Mouse (Mus musculus): ENCODE results near the gene Stxbp3. TPM values are rescaled to one million over a fixed set of nuclear protein-coding genes. Genes with fewer than 3 reads are reported as not detected.

Stxbp3 gene
- total and polyA plus RNA-seq, 3 experiments = 15.9 to 32.2 TPM; not detected in 1

DNA sequence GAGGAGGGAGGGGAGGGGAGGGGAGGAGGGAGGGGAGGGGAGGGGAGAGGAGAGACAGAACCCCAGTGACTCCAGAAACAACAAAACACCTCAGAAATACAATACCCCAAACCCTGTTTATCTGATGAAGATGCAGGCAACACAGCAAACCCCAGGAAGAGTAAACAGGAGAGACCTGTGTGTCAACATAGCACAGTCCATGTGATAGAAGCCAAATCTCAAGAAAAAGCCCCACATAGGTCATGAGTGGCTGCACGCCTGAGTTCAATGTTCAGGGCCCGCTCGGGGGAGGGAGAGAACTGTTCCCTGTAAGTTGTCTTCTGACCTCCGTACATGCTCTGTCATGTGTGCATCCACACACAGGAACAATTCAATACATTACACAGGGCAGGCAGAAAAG lies 43.9 kb downstream of the Stxbp3 start:
- Histone ChIP-seq H3K9me3 (replicated peaks; ENCODE audit: insufficient read depth, low read length) (no peaks in the 10 kb centered on the region), H3K36me3 (ENCODE audit: control insufficient read depth in 1 of 2, insufficient read depth in 2 of 2, low read length in 2 of 2) (peaks cover 0 to 11% of the 10 kb centered on the region in 2 experiments; a peak in 3 of 4 replicates), H3K9ac (ENCODE audit: control insufficient read depth, low read depth, low read length, poor library complexity, severe bottlenecking) (no peak overlapping the region), H3K27me3 (ENCODE audit: control insufficient read depth in 1 of 2, insufficient read depth in 2 of 2, low read length in 2 of 2) (no peaks in the 10 kb centered on the region), H3K4me1 (ENCODE audit: control insufficient read depth in 1 of 2, insufficient read depth in 2 of 2, low read length in 2 of 2) (no peaks in the 10 kb centered on the region), H3K27ac (ENCODE audit: control insufficient read depth, low read depth, low read length) (no peak overlapping the region), H3K4me3 (ENCODE audit: control insufficient read depth in 1 of 2, insufficient read depth in 1 of 2, low read depth in 2 of 2, low read length in 2 of 2) (no peak overlapping the region), H3K79me2 (ENCODE audit: control insufficient read depth, insufficient read depth, low read length, poor library complexity) (no peaks in the 10 kb centered on the region)
- no peak for TF ChIP-seq NRF1 (IDR thresholded peaks at IDR 0.05; ENCODE audit: insufficient read depth, low read depth, low read length, poor library complexity, severe bottlenecking)
- TF ChIP-seq UBTF (IDR thresholded peaks at IDR 0.05; ENCODE audit: borderline replicate concordance, insufficient read depth, low read depth, low read length) = no peak
- no peak for DNase-seq (ENCODE audit: low read depth, low spot score)

DNA sequence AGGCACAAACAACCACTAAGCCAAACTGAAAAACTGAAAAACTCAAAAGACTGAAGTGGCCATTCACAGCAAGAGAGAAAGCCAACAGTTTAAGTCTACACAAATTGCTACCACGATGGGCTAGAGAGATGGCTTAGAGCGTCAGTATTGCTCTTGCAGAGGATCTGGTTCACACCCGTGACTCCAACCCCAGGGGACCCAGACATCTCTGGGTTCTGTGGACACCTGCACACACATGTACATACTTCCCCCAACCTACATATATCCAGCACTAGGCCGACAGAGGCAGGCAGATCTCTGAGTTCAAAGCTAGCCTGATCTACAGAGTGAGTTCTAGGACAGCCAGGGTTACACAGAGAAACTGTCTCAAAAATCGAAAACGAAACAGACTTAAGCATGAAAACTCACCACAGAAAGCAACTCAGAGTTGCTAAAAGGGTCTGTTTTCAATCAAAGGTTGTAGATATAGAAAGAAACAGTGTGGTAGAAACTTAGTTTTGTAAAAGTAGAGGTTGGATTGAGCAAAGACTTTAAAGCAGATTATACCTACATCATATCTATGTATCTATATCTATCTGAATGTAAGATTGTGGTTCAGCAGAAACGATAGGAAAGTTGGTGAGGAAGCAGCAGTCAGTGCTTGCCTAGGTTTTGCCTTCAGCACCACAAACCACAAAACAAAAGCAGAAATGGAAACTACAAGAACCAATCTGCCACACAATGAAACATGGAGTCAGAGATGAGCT lies 44.6 kb downstream of the Stxbp3 start:
- no peaks in the 10 kb centered on the region for H3K79me2 ChIP-seq (ENCODE audit: control insufficient read depth, insufficient read depth, low read length, poor library complexity)
- TF ChIP-seq CHD2 (IDR thresholded peaks at IDR 0.05; ENCODE audit: low read length) (no peak), MYC (IDR thresholded peaks at IDR 0.05; ENCODE audit: low read depth, low read length) (no peak), EP300 (IDR thresholded peaks at IDR 0.05; ENCODE audit: low read depth in 1 of 2, low read length in 2 of 2) (no peak), SMC3 (IDR thresholded peaks at IDR 0.05; ENCODE audit: low read depth, low read length) (no peak), RAD21 (IDR thresholded peaks at IDR 0.05; ENCODE audit: low read depth, low read length) (no peak), USF1 (IDR thresholded peaks at IDR 0.05; ENCODE audit: low read depth, low read length) (no peak), JUND (IDR thresholded peaks at IDR 0.05; ENCODE audit: low read depth, low read length) (no peak), RCOR1 (IDR thresholded peaks at IDR 0.05; ENCODE audit: low read depth, low read length) (no peak), GABPA (IDR thresholded peaks at IDR 0.05; ENCODE audit: low read depth, low read length) (no peak), ETS1 (IDR thresholded peaks at IDR 0.05; ENCODE audit: low read depth, low read length) (no peak), UBTF (IDR thresholded peaks at IDR 0.05; ENCODE audit: borderline replicate concordance, insufficient read depth, low read depth, low read length) (no peak), ZNF384 (IDR thresholded peaks at IDR 0.05; ENCODE audit: low read depth, low read length) (no peak), MAFK (IDR thresholded peaks at IDR 0.05; ENCODE audit: borderline replicate concordance, low read depth, low read length) (no peak), HCFC1 (IDR thresholded peaks at IDR 0.05; ENCODE audit: low read depth, low read length) (no peak), GATA1 (IDR thresholded peaks at IDR 0.05; ENCODE audit: low read depth, low read length) (no peak), TAL1 (IDR thresholded peaks at IDR 0.05; ENCODE audit: low read length) (no peak)
- no peaks in the 10 kb centered on the region for H3K9me3 ChIP-seq (replicated peaks; ENCODE audit: insufficient read depth, low read length)
- H3K9ac ChIP-seq (ENCODE audit: control insufficient read depth, low read depth, low read length, poor library complexity, severe bottlenecking) = no peak overlapping the region
- H3K4me3 ChIP-seq (ENCODE audit: control insufficient read depth in 1 of 2, insufficient read depth in 1 of 2, low read depth in 2 of 2, low read length in 2 of 2) = no peak overlapping the region
- H3K27ac ChIP-seq (ENCODE audit: control insufficient read depth, low read depth, low read length) = no peak overlapping the region
- H3K4me1 ChIP-seq (ENCODE audit: control insufficient read depth in 1 of 2, insufficient read depth in 2 of 2, low read length in 2 of 2) = no peaks in the 10 kb centered on the region
- H3K36me3 ChIP-seq (ENCODE audit: control insufficient read depth in 1 of 2, insufficient read depth in 2 of 2, low read length in 2 of 2) = peaks cover 0 to 8% of the 10 kb centered on the region in 2 experiments; a peak in 3 of 4 replicates
- DNase-seq (ENCODE audit: low read depth, low spot score) = no peak
- H3K27me3 ChIP-seq (ENCODE audit: control insufficient read depth in 1 of 2, insufficient read depth in 2 of 2, low read length in 2 of 2) = no peaks in the 10 kb centered on the region
